14 mouse cellular contexts compared by ENCODE assay signal in the genomic region with DNA sequence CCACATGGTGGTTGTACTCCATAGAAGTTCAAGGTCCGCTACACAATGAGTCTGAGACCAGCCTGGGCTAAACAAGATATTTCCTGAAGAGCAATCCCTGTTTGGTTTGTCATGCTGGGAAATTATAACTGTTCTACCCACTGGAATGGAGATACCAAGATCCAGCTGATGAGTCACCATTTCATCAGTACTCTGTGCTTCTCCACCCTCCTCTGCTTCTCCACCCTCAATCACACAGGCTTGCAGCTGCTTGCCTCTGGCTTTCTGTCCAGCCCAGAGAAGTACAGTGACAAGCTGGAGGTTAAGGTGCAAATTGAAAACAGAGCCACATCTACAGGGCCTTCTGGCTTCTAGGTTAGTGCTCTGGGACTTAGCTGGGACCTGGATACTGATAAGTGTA.
"Had no signal": no experiment of that assay in that cellular context is flagged by ENCODE, and none has a peak within 500 bp of the region (broad histone marks: within the 10 kb centered on the region; RNA-seq: fewer than 3 reads in every experiment).

No protein-coding gene starts in this region.

- H3K27ac ChIP-seq: kidney, postnatal 0 days; limb, embryonic 15.5 days; liver, embryonic 13.5 days; lung, embryonic 15.5 days; macrophage; midbrain, embryonic 12.5 days; neural tube, embryonic 13.5 days had no signal

- H3K9me3 ChIP-seq: limb, embryonic 15.5 days; liver, embryonic 13.5 days; lung, embryonic 15.5 days; midbrain, embryonic 12.5 days; neural tube, embryonic 13.5 days had no signal

- H3K36me3 ChIP-seq: limb, embryonic 15.5 days; liver, embryonic 13.5 days; lung, embryonic 15.5 days; midbrain, embryonic 12.5 days; neural tube, embryonic 13.5 days had no signal

- H3K4me3 ChIP-seq: limb, embryonic 15.5 days; liver, embryonic 13.5 days; lung, embryonic 15.5 days; midbrain, embryonic 12.5 days; neural tube, embryonic 13.5 days had no signal

- DNase-seq: kidney, postnatal 36 days; layer of hippocampus, adult 9-11 months; layer of hippocampus, postnatal 36 days; liver, embryonic 13.5 days; liver, postnatal 0 days; lung, postnatal 14 days; retina, postnatal 1 day; thymus, postnatal 36 days had no signal

- H3K27me3 ChIP-seq: limb, embryonic 15.5 days; liver, embryonic 13.5 days; lung, embryonic 15.5 days; midbrain, embryonic 12.5 days; neural tube, embryonic 13.5 days had no signal

- H3K4me1 ChIP-seq: limb, embryonic 15.5 days; liver, embryonic 13.5 days; lung, embryonic 15.5 days; midbrain, embryonic 12.5 days; neural tube, embryonic 13.5 days had no signal
